Mouse (Mus musculus) limb, embryonic 15.5 days (tissue): Measurements from ENCODE around the gene Hoxb3. TPM values are rescaled to one million over a fixed set of nuclear protein-coding genes. Genes with fewer than 3 reads are reported as not detected.

Source experiments
- ATAC-seq: fragments of 200-750 bp; cut with Nextera tagmentation; 2 replicates; pipeline ENCODE4 v1.8.0; 2017; ENCODE audit warnings: low read depth, moderate TSS enrichment; ENCODE audit not compliant: insufficient number of reproducible peaks, low FRiP score, low TSS enrichment
- H3K27ac ChIP-seq: fragments of 300-500 bp; sonication (generic); 2 replicates; pipeline ENCODE4 v1.5.1; 2015; ENCODE audit warnings: moderate library complexity, mild to moderate bottlenecking, inconsistent platforms
- H3K27me3 ChIP-seq: fragments of 300-500 bp; sonication (generic); 2 replicates; pipeline ENCODE4 v1.6.1; 2015; ENCODE audit warnings: inconsistent platforms
- H3K36me3 ChIP-seq: fragments of 300-500 bp; sonication (generic); 2 replicates; pipeline ENCODE4 v1.6.1; 2015; ENCODE audit warnings: inconsistent platforms
- H3K4me1 ChIP-seq: fragments of 300-500 bp; sonication (generic); 2 replicates; pipeline ENCODE4 v1.6.1; 2015; ENCODE audit warnings: inconsistent platforms
- H3K4me2 ChIP-seq: fragments of 300-500 bp; sonication (generic); 2 replicates; pipeline ENCODE4 v1.6.1; 2015; ENCODE audit warnings: mild to moderate bottlenecking, inconsistent platforms
- H3K4me3 ChIP-seq: fragments of 300-500 bp; sonication (generic); 2 replicates; pipeline ENCODE4 v1.5.1; 2015; ENCODE audit warnings: mild to moderate bottlenecking, inconsistent platforms
- H3K9ac ChIP-seq: fragments of 300-500 bp; sonication (generic); 2 replicates; pipeline ENCODE4 v1.6.1; 2015; ENCODE audit warnings: inconsistent platforms
- H3K9me3 ChIP-seq: fragments of 300-500 bp; sonication (generic); 2 replicates; pipeline ENCODE4 v1.6.1; 2016; ENCODE audit warnings: inconsistent platforms
- WGBS: fragments of 180-500 bp; shearing (Covaris S2); methylation state at CpG from one replicate; pipeline ENCODE4 v1.1.7; 2015; 5-methylcytosine and 5-hydroxymethylcytosine counted together
- polyA plus RNA-seq: library from polyadenylated mRNA; unstranded; fragments of >200 nt; fragmentation: Nextera tagmentation; extraction: Ambion mirVana; gene quantifications from 2 replicates; pipeline ENCODE4 v1.2.1, GENCODE M21; 2015

The Hoxb3 gene
- polyA plus RNA-seq, 1 experiment from 2014 or later = 0.23 TPM

GRCm38 (mm10) chr11:96306183-96306907, 16.8 kb upstream of the Hoxb3 start:
- Histone ChIP-seq H3K27me3 (peaks cover 99% of the 10 kb centered on the region), H3K36me3 (no peaks in the 10 kb centered on the region), H3K4me1 (peaks cover 19% of the 10 kb centered on the region), H3K27ac (no peak overlapping the region), H3K4me3 (no peak overlapping the region), H3K4me2 (no peak overlapping the region), H3K9ac (no peak overlapping the region), H3K9me3 (no peaks in the 10 kb centered on the region)
- ATAC-seq = no peak
- WGBS = 24% methylated on average over 7 of the region's 7 CpGs

GRCm38 (mm10) chr11:96306908-96307269, 16.2 kb upstream of the Hoxb3 start:
- ATAC-seq = no peak
- H3K36me3 ChIP-seq = no peaks in the 10 kb centered on the region
- H3K27ac ChIP-seq = no peak overlapping the region
- H3K4me2 ChIP-seq = no peak overlapping the region
- H3K9ac ChIP-seq = no peak overlapping the region
- H3K9me3 ChIP-seq = no peaks in the 10 kb centered on the region
- peaks cover 99% of the 10 kb centered on the region for H3K27me3 ChIP-seq
- H3K4me1 ChIP-seq = peaks cover 24% of the 10 kb centered on the region
- no peak overlapping the region for H3K4me3 ChIP-seq
- WGBS = 8% methylated on average over 13 of the region's 13 CpGs

- ATAC-seq = no peak
- WGBS = 21% methylated on average over 4 of the region's 4 CpGs
- H3K27ac ChIP-seq = no peak overlapping the region
- no peak overlapping the region for H3K4me3 ChIP-seq
- no peak overlapping the region for H3K4me2 ChIP-seq
- no peaks in the 10 kb centered on the region for H3K9me3 ChIP-seq
- no peak overlapping the region for H3K9ac ChIP-seq
- peaks cover 19% of the 10 kb centered on the region for H3K4me1 ChIP-seq
- peaks cover 99% of the 10 kb centered on the region for H3K27me3 ChIP-seq
- H3K36me3 ChIP-seq = no peaks in the 10 kb centered on the region
Observed at GRCm38 (mm10) chr11:96308763-96309162, 14.4 kb upstream of the Hoxb3 start.

GRCm38 (mm10) chr11:96309288-96309687, 13.8 kb upstream of the Hoxb3 start:
- no peaks in the 10 kb centered on the region for H3K9me3 ChIP-seq
- H3K4me3 ChIP-seq = no peak overlapping the region
- 31% methylated on average over 4 of the region's 4 CpGs for WGBS
- H3K27ac ChIP-seq = peak overlapping the region; percentile 5; the same call in 1 of the 2 replicates
- ATAC-seq = no peak
- H3K4me1 ChIP-seq = peaks cover 16% of the 10 kb centered on the region; the same call in 1 of the 2 replicates
- H3K27me3 ChIP-seq = peaks cover 99% of the 10 kb centered on the region
- no peaks in the 10 kb centered on the region for H3K36me3 ChIP-seq
- no peak overlapping the region for H3K4me2 ChIP-seq
- no peak overlapping the region for H3K9ac ChIP-seq

GRCm38 (mm10) chr11:96310183-96310938, 12.8 kb upstream of the Hoxb3 start:
- Histone ChIP-seq H3K4me1 (peaks cover 18% of the 10 kb centered on the region), H3K36me3 (no peaks in the 10 kb centered on the region), H3K4me2 (no peak overlapping the region), H3K9ac (no peak overlapping the region), H3K9me3 (no peaks in the 10 kb centered on the region), H3K4me3 (no peak overlapping the region), H3K27me3 (peaks cover 99% of the 10 kb centered on the region), H3K27ac (no peak overlapping the region)
- ATAC-seq = no peak
- 15% methylated on average over 20 of the region's 20 CpGs for WGBS

- Histone ChIP-seq H3K27ac (no peak overlapping the region), H3K4me1 (peaks cover 18% of the 10 kb centered on the region), H3K27me3 (peaks cover 99% of the 10 kb centered on the region), H3K36me3 (no peaks in the 10 kb centered on the region), H3K9me3 (no peaks in the 10 kb centered on the region), H3K9ac (no peak overlapping the region), H3K4me2 (peak overlapping the region; percentile 24; the same call in 1 of the 2 replicates), H3K4me3 (peak overlapping the region; percentile 30)
- ATAC-seq = no peak
- 13% methylated on average over 6 of the region's 6 CpGs for WGBS
Observed at GRCm38 (mm10) chr11:96311097-96311496, 12.0 kb upstream of the Hoxb3 start.

GRCm38 (mm10) chr11:96311520-96312417, 11.4 kb upstream of the Hoxb3 start:
- 0 out of 2 replicates have a peak, but pooled peaks have one; percentile 67 for ATAC-seq
- 2% methylated on average over 31 of the region's 31 CpGs for WGBS
- no peak overlapping the region for H3K27ac ChIP-seq

GRCm38 (mm10) chr11:96313134-96313533, 10.0 kb upstream of the Hoxb3 start:
- no peaks in the 10 kb centered on the region for H3K9me3 ChIP-seq
- H3K4me2 ChIP-seq = no peak overlapping the region
- peaks cover 98% of the 10 kb centered on the region for H3K27me3 ChIP-seq
- WGBS = 41% methylated on average over 2 of the region's 2 CpGs
- no peak for ATAC-seq
- H3K36me3 ChIP-seq = no peaks in the 10 kb centered on the region
- H3K9ac ChIP-seq = no peak overlapping the region
- H3K4me3 ChIP-seq = no peak overlapping the region
- no peak overlapping the region for H3K27ac ChIP-seq
- peaks cover 21% of the 10 kb centered on the region for H3K4me1 ChIP-seq

More at GRCm38 (mm10) chr11:96311520-96312417, 11.4 kb upstream of the Hoxb3 start:
- Histone ChIP-seq H3K4me2 (peak overlapping the region; percentile 24), H3K9ac (no peak overlapping the region), H3K4me1 (peaks cover 18% of the 10 kb centered on the region), H3K4me3 (peak overlapping the region; percentile 30), H3K36me3 (no peaks in the 10 kb centered on the region), H3K9me3 (no peaks in the 10 kb centered on the region), H3K27me3 (peaks cover 99% of the 10 kb centered on the region)

GRCm38 (mm10) chr11:96313806-96314428, 9.2 kb upstream of the Hoxb3 start:
- H3K9ac ChIP-seq = no peak overlapping the region
- no peaks in the 10 kb centered on the region for H3K9me3 ChIP-seq
- no peak overlapping the region for H3K4me2 ChIP-seq
- peaks cover 29% of the 10 kb centered on the region for H3K4me1 ChIP-seq
- no peak overlapping the region for H3K27ac ChIP-seq
- 23% methylated on average over 12 of the region's 12 CpGs for WGBS
- no peaks in the 10 kb centered on the region for H3K36me3 ChIP-seq
- no peak for ATAC-seq
- no peak overlapping the region for H3K4me3 ChIP-seq
- H3K27me3 ChIP-seq = peaks cover 98% of the 10 kb centered on the region

- WGBS = 4% methylated on average over 34 of the region's 34 CpGs
- Histone ChIP-seq H3K27ac (no peak overlapping the region), H3K36me3 (no peaks in the 10 kb centered on the region), H3K4me1 (peaks cover 29% of the 10 kb centered on the region), H3K9ac (no peak overlapping the region), H3K27me3 (peaks cover 98% of the 10 kb centered on the region), H3K4me2 (0 out of 2 replicates have a peak overlapping the region, but pooled peaks have one; percentile 17), H3K4me3 (peak overlapping the region; percentile 15), H3K9me3 (no peaks in the 10 kb centered on the region)
- ATAC-seq = no peak
Observed at GRCm38 (mm10) chr11:96314671-96315343, 8.3 kb upstream of the Hoxb3 start.

GRCm38 (mm10) chr11:96315344-96315681, 7.8 kb upstream of the Hoxb3 start:
- Histone ChIP-seq H3K27me3 (peaks cover 98% of the 10 kb centered on the region), H3K4me2 (no peak overlapping the region), H3K27ac (no peak overlapping the region), H3K9me3 (no peaks in the 10 kb centered on the region), H3K36me3 (no peaks in the 10 kb centered on the region), H3K4me1 (peaks cover 32% of the 10 kb centered on the region), H3K9ac (no peak overlapping the region), H3K4me3 (0 out of 2 replicates have a peak overlapping the region, but pooled peaks have one; percentile 15)
- ATAC-seq = no peak
- WGBS = 13% methylated on average over 5 of the region's 5 CpGs
